Mouse (Mus musculus): Measurements from ENCODE around the gene Gm20388. TPM values are rescaled to one million over a fixed set of nuclear protein-coding genes. Genes with fewer than 3 reads are reported as not detected.

Gm20388 gene
- polyA plus RNA-seq, 1 experiment from 2014 or later: 12.4 TPM

DNA sequence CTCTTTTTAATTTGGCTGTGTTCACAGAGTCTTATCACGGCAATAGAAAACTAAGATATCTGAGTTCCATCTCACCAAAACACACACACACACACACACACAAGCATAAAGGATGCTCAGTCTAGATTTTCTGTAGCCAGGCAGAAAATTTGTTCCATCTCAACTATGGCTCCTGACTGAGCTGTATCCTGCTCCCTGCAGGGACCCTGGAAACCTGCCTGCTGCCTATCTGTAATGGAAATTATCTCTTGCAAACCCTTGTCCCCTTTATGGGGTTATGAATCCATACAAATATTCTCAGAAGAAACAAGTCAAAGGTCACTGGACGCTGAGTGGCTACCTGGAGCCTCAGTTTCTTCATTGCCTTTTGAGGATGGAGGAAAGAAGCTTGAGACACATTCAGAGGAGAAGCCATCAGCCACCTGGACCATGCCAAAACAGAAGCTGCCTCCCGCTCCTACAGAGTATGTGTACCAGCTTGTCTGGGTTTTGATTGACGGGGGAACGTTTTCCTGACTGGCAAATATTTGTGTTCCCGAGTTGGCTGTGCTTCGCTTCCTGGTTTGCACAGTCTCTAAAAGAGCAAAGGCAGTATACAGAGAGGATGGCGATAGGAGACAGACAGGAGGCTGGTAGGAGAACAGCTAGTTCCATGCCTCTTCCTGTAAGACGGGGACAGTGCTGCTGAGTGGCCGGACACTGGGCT, 681.1 kb downstream of the Gm20388 start:
- ATAC-seq: no peak
- WGBS: 65% methylated on average over 10 of the region's 10 CpGs
- H3K4me1 ChIP-seq (ENCODE audit: control insufficient read depth, insufficient read depth, low read depth, low read length): peaks cover 8% of the 10 kb centered on the region

DNA sequence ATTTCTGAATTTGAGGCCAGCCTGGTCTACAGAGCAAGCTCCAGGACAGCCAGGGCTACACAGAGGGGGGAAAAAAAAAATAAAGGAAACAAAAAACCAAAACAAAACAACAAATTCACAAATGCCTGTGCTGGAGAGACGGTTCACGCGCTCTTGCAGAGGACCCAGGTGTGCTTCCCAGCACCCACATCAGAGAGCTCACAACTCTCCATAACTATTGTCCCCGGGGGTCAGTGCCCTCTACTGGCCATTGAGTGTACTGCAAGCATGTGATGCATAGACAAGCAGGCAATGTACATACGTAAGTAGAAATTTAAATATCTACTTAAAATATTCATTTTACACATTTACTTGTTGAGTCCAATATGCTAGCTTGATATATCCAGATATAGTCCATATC, 683.9 kb downstream of the Gm20388 start:
- WGBS: 93% methylated on average over 5 of the region's 5 CpGs
- no peaks in the 10 kb centered on the region for H3K9me3 ChIP-seq (ENCODE audit: control insufficient read depth, low read length)
- H3K27ac ChIP-seq (ENCODE audit: low read depth, low read length): no peak overlapping the region
- peaks cover 2% of the 10 kb centered on the region; the same call in 1 of the 2 replicates for H3K27me3 ChIP-seq (replicated peaks; ENCODE audit: control insufficient read depth, insufficient read depth, low read length)
- H3K36me3 ChIP-seq (ENCODE audit: control insufficient read depth, insufficient read depth, low read length): no peaks in the 10 kb centered on the region
- H3K9ac ChIP-seq (ENCODE audit: low read depth, low read length): no peak overlapping the region
- no peak for ATAC-seq
- H3K4me2 ChIP-seq (ENCODE audit: low read length): no peak overlapping the region
- H3K4me3 ChIP-seq (ENCODE audit: low read length): no peak overlapping the region
- H3K4me1 ChIP-seq (ENCODE audit: control insufficient read depth, insufficient read depth, low read depth, low read length): peaks cover 8% of the 10 kb centered on the region; the same call in 1 of the 2 replicates

More for the DNA sequence above, 681.1 kb downstream of the Gm20388 start:
- Histone ChIP-seq H3K9ac (ENCODE audit: low read depth, low read length) (no peak overlapping the region), H3K27ac (ENCODE audit: low read depth, low read length) (no peak overlapping the region), H3K27me3 (replicated peaks; ENCODE audit: control insufficient read depth, insufficient read depth, low read length) (no peaks in the 10 kb centered on the region), H3K4me2 (ENCODE audit: low read length) (no peak overlapping the region), H3K4me3 (ENCODE audit: low read length) (no peak overlapping the region), H3K36me3 (ENCODE audit: control insufficient read depth, insufficient read depth, low read length) (no peaks in the 10 kb centered on the region), H3K9me3 (ENCODE audit: control insufficient read depth, low read length) (no peaks in the 10 kb centered on the region)

DNA sequence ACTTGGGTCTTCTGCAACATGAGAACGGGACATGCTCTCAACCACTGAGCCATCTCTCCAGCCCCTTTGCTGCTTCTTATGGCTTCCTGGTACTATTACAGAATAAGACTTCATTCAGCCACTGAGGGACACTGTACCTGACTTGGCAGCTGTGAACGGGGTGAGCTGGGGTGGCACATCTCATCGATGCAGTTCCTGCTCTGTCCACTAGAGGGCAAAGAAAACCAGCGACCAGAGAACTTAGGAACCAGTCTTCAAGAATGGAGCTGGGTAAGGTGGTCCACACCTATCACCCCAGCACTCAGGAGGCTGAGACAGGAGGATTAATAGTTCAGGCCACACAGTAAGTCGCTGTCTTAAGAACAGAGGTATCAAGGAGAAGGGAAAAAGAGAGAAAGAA, 685.3 kb downstream of the Gm20388 start:
- Histone ChIP-seq H3K36me3 (ENCODE audit: control insufficient read depth, insufficient read depth, low read length) (no peaks in the 10 kb centered on the region), H3K27ac (ENCODE audit: low read depth, low read length) (no peak overlapping the region), H3K27me3 (replicated peaks; ENCODE audit: control insufficient read depth, insufficient read depth, low read length) (peaks cover 2% of the 10 kb centered on the region; the same call in 1 of the 2 replicates), H3K4me1 (ENCODE audit: control insufficient read depth, insufficient read depth, low read depth, low read length) (peaks cover 5% of the 10 kb centered on the region; the same call in 1 of the 2 replicates), H3K9me3 (ENCODE audit: control insufficient read depth, low read length) (no peaks in the 10 kb centered on the region), H3K9ac (ENCODE audit: low read depth, low read length) (no peak overlapping the region), H3K4me3 (ENCODE audit: low read length) (no peak overlapping the region), H3K4me2 (ENCODE audit: low read length) (no peak overlapping the region)
- ATAC-seq: no peak
- 11% methylated on average over 5 of the region's 5 CpGs for WGBS

- 22% methylated on average over 24 of the region's 24 CpGs for WGBS
- Histone ChIP-seq H3K4me3 (ENCODE audit: low read length) (no peak overlapping the region), H3K36me3 (ENCODE audit: control insufficient read depth, insufficient read depth, low read length) (no peaks in the 10 kb centered on the region), H3K9ac (ENCODE audit: low read depth, low read length) (peak overlapping the region; percentile 15; the same call in 1 of the 2 replicates), H3K27me3 (replicated peaks; ENCODE audit: control insufficient read depth, insufficient read depth, low read length) (peaks cover 2% of the 10 kb centered on the region; the same call in 1 of the 2 replicates), H3K9me3 (ENCODE audit: control insufficient read depth, low read length) (no peaks in the 10 kb centered on the region), H3K4me2 (ENCODE audit: low read length) (peak overlapping the region; percentile 35; the same call in 1 of the 2 replicates), H3K4me1 (ENCODE audit: control insufficient read depth, insufficient read depth, low read depth, low read length) (peaks cover 11% of the 10 kb centered on the region), H3K27ac (ENCODE audit: low read depth, low read length) (no peak overlapping the region)
- ATAC-seq: peak; percentile 60
These were observed 687.9 kb downstream of the Gm20388 start for GRCm38 (mm10) chr8:120598579-120598978.

DNA sequence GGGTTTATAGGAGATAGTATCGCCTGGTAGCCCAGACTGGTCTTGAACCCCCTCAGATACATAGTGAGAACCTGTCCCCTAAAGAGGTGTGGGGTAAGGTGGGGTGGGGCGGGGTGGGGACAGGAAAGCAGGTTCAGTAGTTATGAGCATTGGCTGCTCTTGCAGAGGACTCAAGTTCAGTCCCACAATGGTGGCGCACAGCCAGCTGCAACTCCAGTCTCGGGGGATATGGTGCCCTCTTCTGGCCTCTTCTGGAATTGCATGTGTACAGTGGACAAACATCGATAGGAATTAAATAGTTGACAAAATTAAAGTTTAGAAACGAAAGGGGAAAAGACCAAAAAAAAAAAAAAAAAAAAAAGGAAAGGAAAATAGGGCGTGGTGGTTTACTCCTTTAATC, 688.9 kb downstream of the Gm20388 start:
- no peak overlapping the region for H3K27ac ChIP-seq (ENCODE audit: low read depth, low read length)
- no peaks in the 10 kb centered on the region for H3K36me3 ChIP-seq (ENCODE audit: control insufficient read depth, insufficient read depth, low read length)
- no peak for ATAC-seq
- 50% methylated on average over 7 of the region's 7 CpGs for WGBS
- H3K4me3 ChIP-seq (ENCODE audit: low read length): no peak overlapping the region
- no peak overlapping the region for H3K4me2 ChIP-seq (ENCODE audit: low read length)
- peaks cover 11% of the 10 kb centered on the region for H3K4me1 ChIP-seq (ENCODE audit: control insufficient read depth, insufficient read depth, low read depth, low read length)
- no peaks in the 10 kb centered on the region for H3K9me3 ChIP-seq (ENCODE audit: control insufficient read depth, low read length)
- peaks cover 2% of the 10 kb centered on the region; the same call in 1 of the 2 replicates for H3K27me3 ChIP-seq (replicated peaks; ENCODE audit: control insufficient read depth, insufficient read depth, low read length)
- no peak overlapping the region for H3K9ac ChIP-seq (ENCODE audit: low read depth, low read length)

- H3K9ac ChIP-seq (ENCODE audit: low read depth, low read length): 0 out of 2 replicates have a peak overlapping the region, but pooled peaks have one; percentile 28
- ATAC-seq: no peak
- no peaks in the 10 kb centered on the region for H3K9me3 ChIP-seq (ENCODE audit: control insufficient read depth, low read length)
- no peak overlapping the region for H3K4me3 ChIP-seq (ENCODE audit: low read length)
- 40% methylated on average over 6 of the region's 6 CpGs for WGBS
- peaks cover 2% of the 10 kb centered on the region; the same call in 1 of the 2 replicates for H3K27me3 ChIP-seq (replicated peaks; ENCODE audit: control insufficient read depth, insufficient read depth, low read length)
- H3K4me1 ChIP-seq (ENCODE audit: control insufficient read depth, insufficient read depth, low read depth, low read length): peaks cover 11% of the 10 kb centered on the region
- no peaks in the 10 kb centered on the region for H3K36me3 ChIP-seq (ENCODE audit: control insufficient read depth, insufficient read depth, low read length)
- no peak overlapping the region for H3K27ac ChIP-seq (ENCODE audit: low read depth, low read length)
- no peak overlapping the region for H3K4me2 ChIP-seq (ENCODE audit: low read length)
These were observed 692.0 kb downstream of the Gm20388 start for GRCm38 (mm10) chr8:120602672-120603071.

GRCm38 (mm10) chr8:120607460-120607859, 696.8 kb downstream of the Gm20388 start:
- Histone ChIP-seq H3K9me3 (ENCODE audit: control insufficient read depth, low read length) (no peaks in the 10 kb centered on the region), H3K4me1 (ENCODE audit: control insufficient read depth, insufficient read depth, low read depth, low read length) (peaks cover 5% of the 10 kb centered on the region), H3K27me3 (replicated peaks; ENCODE audit: control insufficient read depth, insufficient read depth, low read length) (no peaks in the 10 kb centered on the region; the same call in 1 of the 2 replicates), H3K4me3 (ENCODE audit: low read length) (no peak overlapping the region), H3K27ac (ENCODE audit: low read depth, low read length) (no peak overlapping the region), H3K4me2 (ENCODE audit: low read length) (no peak overlapping the region), H3K9ac (ENCODE audit: low read depth, low read length) (no peak overlapping the region), H3K36me3 (ENCODE audit: control insufficient read depth, insufficient read depth, low read length) (no peaks in the 10 kb centered on the region)
- 76% methylated on average over 9 of the region's 9 CpGs for WGBS
- ATAC-seq: peak; percentile 34; the same call in 1 of the 2 replicates

DNA sequence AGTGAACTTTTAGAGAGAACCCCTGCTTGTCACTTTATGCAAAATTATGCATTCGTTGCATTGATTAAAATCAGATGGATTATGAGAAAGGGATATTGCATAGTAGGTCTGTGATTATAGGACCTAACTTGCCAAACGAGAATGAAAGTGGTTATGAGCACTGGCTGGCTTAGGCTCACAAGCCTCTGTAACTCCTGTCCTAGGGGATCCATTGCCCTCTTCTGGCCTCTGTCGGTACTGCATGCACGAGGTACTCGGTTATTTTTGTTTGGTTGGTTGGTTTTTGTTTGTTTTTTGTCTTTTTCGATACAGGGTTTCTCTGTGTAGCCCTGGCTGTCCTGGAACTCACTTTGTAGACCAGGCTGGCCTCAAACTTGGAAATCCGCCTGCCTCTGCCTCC, 697.2 kb downstream of the Gm20388 start:
- H3K9ac ChIP-seq (ENCODE audit: low read depth, low read length): no peak overlapping the region
- H3K4me2 ChIP-seq (ENCODE audit: low read length): no peak overlapping the region
- no peaks in the 10 kb centered on the region for H3K9me3 ChIP-seq (ENCODE audit: control insufficient read depth, low read length)
- WGBS: 11% methylated on average over 7 of the region's 7 CpGs
- no peak for ATAC-seq
- no peaks in the 10 kb centered on the region for H3K36me3 ChIP-seq (ENCODE audit: control insufficient read depth, insufficient read depth, low read length)
- no peak overlapping the region for H3K27ac ChIP-seq (ENCODE audit: low read depth, low read length)
- H3K4me3 ChIP-seq (ENCODE audit: low read length): no peak overlapping the region
- H3K27me3 ChIP-seq (replicated peaks; ENCODE audit: control insufficient read depth, insufficient read depth, low read length): no peaks in the 10 kb centered on the region; the same call in 1 of the 2 replicates
- peaks cover under 1% of the 10 kb centered on the region; the same call in 1 of the 2 replicates for H3K4me1 ChIP-seq (ENCODE audit: control insufficient read depth, insufficient read depth, low read depth, low read length)

- no peak overlapping the region for H3K4me3 ChIP-seq (ENCODE audit: low read length)
- no peak overlapping the region for H3K9ac ChIP-seq (ENCODE audit: low read depth, low read length)
- H3K36me3 ChIP-seq (ENCODE audit: control insufficient read depth, insufficient read depth, low read length): no peaks in the 10 kb centered on the region
- H3K27ac ChIP-seq (ENCODE audit: low read depth, low read length): no peak overlapping the region
- no peak overlapping the region for H3K4me2 ChIP-seq (ENCODE audit: low read length)
- ATAC-seq: no peak
- H3K27me3 ChIP-seq (replicated peaks; ENCODE audit: control insufficient read depth, insufficient read depth, low read length): no peaks in the 10 kb centered on the region; the same call in 1 of the 2 replicates
- no peaks in the 10 kb centered on the region for H3K4me1 ChIP-seq (ENCODE audit: control insufficient read depth, insufficient read depth, low read depth, low read length)
- 79% methylated on average over 6 of the region's 6 CpGs for WGBS
- no peaks in the 10 kb centered on the region for H3K9me3 ChIP-seq (ENCODE audit: control insufficient read depth, low read length)
These were observed 700.2 kb downstream of the Gm20388 start for GRCm38 (mm10) chr8:120610824-120611223.
